Mouse (Mus musculus) liver, adult 2 months (tissue): ENCODE data around the gene Msmp.

ENCODE experiments used
- CTCF ChIP-seq: fragments of 200-500 bp; IDR thresholded peaks from 2 replicates; pipeline ENCODE4 v1.5.1; 2011; ENCODE audit warnings: low read depth, low read length, control low read depth
- POLR2A ChIP-seq: fragments of 200-500 bp; IDR thresholded peaks from 2 replicates; pipeline ENCODE4 v1.6.1; 2011; ENCODE audit warnings: low read length, control low read depth; ENCODE audit not compliant: insufficient read depth; ENCODE audit errors: extremely low read depth

- TF ChIP-seq POLR2A = no peak
- TF ChIP-seq CTCF = no peak
Measured at GRCm38 (mm10) chr4:43571395-43572045, 12.8 kb downstream of the Msmp start.
